In genomic region chr2:106857258-106857657, GRCm38 (mm10) we compare ENCODE assay signal across 12 mouse cellular contexts.
DNase-seq lines count a peak whose midpoint lies in the region; ATAC-seq and TF ChIP-seq lines count a peak whose summit lies in the region.
"Had no signal": no experiment of that assay in that cellular context is flagged by ENCODE, and none has a peak within 500 bp of the region (broad histone marks: within the 10 kb centered on the region; RNA-seq: fewer than 3 reads in every experiment).

No protein-coding gene starts in this region.

- H3K27ac ChIP-seq in forebrain, embryonic 11.5 days (ENCODE audit: low read depth, low read length): peak overlapping the region; percentile 53
- H3K27ac ChIP-seq in forebrain, embryonic 13.5 days: no peak overlapping the region
- peak overlapping the region; percentile 82 for H3K27ac ChIP-seq in midbrain, embryonic 10.5 days (replicated peaks)
- H3K27ac ChIP-seq in midbrain, embryonic 16.5 days (ENCODE audit: low read length): no peak overlapping the region
- peak overlapping the region; percentile 60; the same call in 1 of the 2 replicates for H3K27ac ChIP-seq in forebrain, embryonic 14.5 days (ENCODE audit: low read depth, low read length)
- 0 out of 2 replicates have a peak overlapping the region, but pooled peaks have one; percentile 33 for H3K27ac ChIP-seq in neural tube, embryonic 15.5 days (replicated peaks)
- no peak overlapping the region for H3K27ac ChIP-seq in liver, postnatal 0 days (ENCODE audit: low read depth)

- no peaks in the 10 kb centered on the region for H3K27me3 ChIP-seq in forebrain, embryonic 11.5 days (ENCODE audit: control insufficient read depth, insufficient read depth, low read length)
- no peaks in the 10 kb centered on the region for H3K27me3 ChIP-seq in forebrain, embryonic 13.5 days
- H3K27me3 ChIP-seq in midbrain, embryonic 10.5 days (ENCODE audit: low read depth, poor library complexity, severe bottlenecking): peaks cover 4% of the 10 kb centered on the region; the same call in 1 of the 2 replicates
- H3K27me3 ChIP-seq in midbrain, embryonic 16.5 days (ENCODE audit: control insufficient read depth, insufficient read depth, low read depth, low read length): no peaks in the 10 kb centered on the region
- H3K27me3 ChIP-seq in forebrain, embryonic 14.5 days (replicated peaks; ENCODE audit: control insufficient read depth, insufficient read depth, low read length): no peaks in the 10 kb centered on the region
- H3K27me3 ChIP-seq in neural tube, embryonic 15.5 days (replicated peaks): no peaks in the 10 kb centered on the region
- no peaks in the 10 kb centered on the region for H3K27me3 ChIP-seq in liver, postnatal 0 days (ENCODE audit: insufficient read depth, low read length)

- no peak for TF ChIP-seq EP300 in liver, postnatal 0 days (IDR thresholded peaks at IDR 0.05; ENCODE audit: low read depth)

- H3K4me3 ChIP-seq in forebrain, embryonic 11.5 days (ENCODE audit: low read depth, low read length): no peak overlapping the region
- no peak overlapping the region for H3K4me3 ChIP-seq in forebrain, embryonic 13.5 days
- H3K4me3 ChIP-seq in midbrain, embryonic 10.5 days: no peak overlapping the region
- H3K4me3 ChIP-seq in midbrain, embryonic 16.5 days (ENCODE audit: low read depth, low read length): no peak overlapping the region
- no peak overlapping the region for H3K4me3 ChIP-seq in forebrain, embryonic 14.5 days (ENCODE audit: low read depth, low read length)
- no peak overlapping the region for H3K4me3 ChIP-seq in neural tube, embryonic 15.5 days (replicated peaks)
- no peak overlapping the region for H3K4me3 ChIP-seq in liver, postnatal 0 days (ENCODE audit: low read depth, low read length)

- H3K9ac ChIP-seq in forebrain, embryonic 11.5 days (ENCODE audit: low read length): no peak overlapping the region
- no peak overlapping the region for H3K9ac ChIP-seq in forebrain, embryonic 13.5 days
- no peak overlapping the region for H3K9ac ChIP-seq in midbrain, embryonic 16.5 days (ENCODE audit: low read depth, low read length)
- no peak overlapping the region for H3K9ac ChIP-seq in forebrain, embryonic 14.5 days (ENCODE audit: low read length)
- no peak overlapping the region for H3K9ac ChIP-seq in neural tube, embryonic 15.5 days (replicated peaks)
- H3K9ac ChIP-seq in liver, postnatal 0 days (replicated peaks): no peak overlapping the region

- no peaks in the 10 kb centered on the region for H3K9me3 ChIP-seq in forebrain, embryonic 11.5 days (ENCODE audit: control insufficient read depth, low read length)
- H3K9me3 ChIP-seq in forebrain, embryonic 13.5 days (replicated peaks): no peaks in the 10 kb centered on the region
- H3K9me3 ChIP-seq in midbrain, embryonic 10.5 days (replicated peaks): no peaks in the 10 kb centered on the region
- no peaks in the 10 kb centered on the region for H3K9me3 ChIP-seq in midbrain, embryonic 16.5 days (replicated peaks; ENCODE audit: control insufficient read depth, low read length, poor library complexity, severe bottlenecking)
- no peaks in the 10 kb centered on the region for H3K9me3 ChIP-seq in forebrain, embryonic 14.5 days (replicated peaks; ENCODE audit: control insufficient read depth, low read length)
- no peaks in the 10 kb centered on the region for H3K9me3 ChIP-seq in neural tube, embryonic 15.5 days (replicated peaks)
- H3K9me3 ChIP-seq in liver, postnatal 0 days (ENCODE audit: low read length): no peaks in the 10 kb centered on the region

- no peak overlapping the region for H3K4me2 ChIP-seq in forebrain, embryonic 11.5 days (ENCODE audit: low read depth, low read length, severe bottlenecking)
- no peak overlapping the region for H3K4me2 ChIP-seq in forebrain, embryonic 13.5 days
- no peak overlapping the region for H3K4me2 ChIP-seq in midbrain, embryonic 16.5 days (ENCODE audit: low read length)
- no peak overlapping the region for H3K4me2 ChIP-seq in forebrain, embryonic 14.5 days (ENCODE audit: low read length)
- no peak overlapping the region for H3K4me2 ChIP-seq in neural tube, embryonic 15.5 days
- H3K4me2 ChIP-seq in liver, postnatal 0 days (ENCODE audit: low read depth, low read length): no peak overlapping the region

- DNase-seq in forebrain, embryonic 11.5 days (ENCODE audit: low spot score): no peak
- no peak for DNase-seq in midbrain, embryonic 10.5 days (ENCODE audit: low spot score)
- DNase-seq in forebrain, embryonic 14.5 days (ENCODE audit: low spot score): peak; percentile 46
- DNase-seq in kidney, postnatal 14 days: no peak
- no peak for DNase-seq in liver, postnatal 0 days
- DNase-seq: gastrocnemius, postnatal 14 days; kidney, postnatal 10 days; lung, postnatal 10 days; spleen, adult 18-20 months had no signal

- TF ChIP-seq CTCF in liver, postnatal 0 days (IDR thresholded peaks at IDR 0.05; ENCODE audit: low read depth): no peak

- no peak for ATAC-seq in forebrain, embryonic 11.5 days (replicated peaks; ENCODE audit: low FRiP score)
- ATAC-seq in forebrain, embryonic 13.5 days: no peak
- ATAC-seq in midbrain, embryonic 16.5 days: no peak
- ATAC-seq in forebrain, embryonic 14.5 days: no peak
- ATAC-seq in neural tube, embryonic 15.5 days (ENCODE audit: low FRiP score): no peak
- no peak for ATAC-seq in liver, postnatal 0 days

- no peaks in the 10 kb centered on the region for H3K36me3 ChIP-seq in forebrain, embryonic 11.5 days (ENCODE audit: control insufficient read depth, insufficient read depth, low read length)
- no peaks in the 10 kb centered on the region for H3K36me3 ChIP-seq in forebrain, embryonic 13.5 days (ENCODE audit: poor library complexity, severe bottlenecking)
- no peaks in the 10 kb centered on the region for H3K36me3 ChIP-seq in midbrain, embryonic 10.5 days
- H3K36me3 ChIP-seq in midbrain, embryonic 16.5 days (ENCODE audit: control insufficient read depth, insufficient read depth, low read length): no peaks in the 10 kb centered on the region
- H3K36me3 ChIP-seq in forebrain, embryonic 14.5 days (ENCODE audit: control insufficient read depth, insufficient read depth, low read length): no peaks in the 10 kb centered on the region
- no peaks in the 10 kb centered on the region for H3K36me3 ChIP-seq in neural tube, embryonic 15.5 days
- no peaks in the 10 kb centered on the region for H3K36me3 ChIP-seq in liver, postnatal 0 days (replicated peaks; ENCODE audit: insufficient read depth, low read length)

- peaks cover 33% of the 10 kb centered on the region for H3K4me1 ChIP-seq in forebrain, embryonic 11.5 days (replicated peaks; ENCODE audit: control insufficient read depth, insufficient read depth, low read length)
- H3K4me1 ChIP-seq in forebrain, embryonic 13.5 days: peaks cover 73% of the 10 kb centered on the region
- peaks cover 56% of the 10 kb centered on the region for H3K4me1 ChIP-seq in midbrain, embryonic 10.5 days
- peaks cover 29% of the 10 kb centered on the region for H3K4me1 ChIP-seq in midbrain, embryonic 16.5 days (ENCODE audit: control insufficient read depth, insufficient read depth, low read length)
- peaks cover 45% of the 10 kb centered on the region for H3K4me1 ChIP-seq in forebrain, embryonic 14.5 days (ENCODE audit: control insufficient read depth, insufficient read depth, low read length)
- H3K4me1 ChIP-seq in neural tube, embryonic 15.5 days: peaks cover 54% of the 10 kb centered on the region
- no peaks in the 10 kb centered on the region for H3K4me1 ChIP-seq in liver, postnatal 0 days (ENCODE audit: insufficient read depth)

- 92% methylated on average over 4 of the region's 4 CpGs for WGBS in forebrain, embryonic 11.5 days
- WGBS in forebrain, embryonic 13.5 days: 64% methylated on average over 4 of the region's 4 CpGs
- WGBS in midbrain, embryonic 10.5 days: 93% methylated on average over 4 of the region's 4 CpGs
- 81% methylated on average over 4 of the region's 4 CpGs for WGBS in midbrain, embryonic 16.5 days
- WGBS in forebrain, embryonic 14.5 days: 57% methylated on average over 4 of the region's 4 CpGs
- WGBS in neural tube, embryonic 15.5 days: 61% methylated on average over 4 of the region's 4 CpGs
- 79% methylated on average over 4 of the region's 4 CpGs for WGBS in liver, postnatal 0 days (ENCODE audit: insufficient replicate concordance)

Comparison
In these comparisons a context has a peak if more than half of its experiments do, and no peak if none do; other contexts are left out.
1. H3K27ac ChIP-seq: peak in forebrain, embryonic 11.5 days (single experiment), midbrain, embryonic 10.5 days (single experiment), forebrain, embryonic 14.5 days (single experiment) and neural tube, embryonic 15.5 days (single experiment); none in forebrain, embryonic 13.5 days (single experiment), midbrain, embryonic 16.5 days (single experiment) and liver, postnatal 0 days (single experiment).